Mouse (Mus musculus) liver, embryonic 15.5 days (tissue): ENCODE results near the gene Gm527. TPM values are rescaled to one million over a fixed set of nuclear protein-coding genes. Genes with fewer than 3 reads are reported as not detected.
A peak's percentile ranks its signal among the peaks of the same experiment; 100 is the strongest.

Experiments
- ATAC-seq: fragments of 200-750 bp; cut with Nextera tagmentation; 2 replicates; pipeline ENCODE4 v1.8.0; 2017; ENCODE audit warnings: moderate number of reproducible peaks, mild to moderate bottlenecking, moderate library complexity; ENCODE audit not compliant: insufficient read depth
- H3K27ac ChIP-seq: fragments of 300-500 bp; sonication (generic); replicated peaks from 2 replicates; pipeline ENCODE4 v1.5.1; 2015; ENCODE audit warnings: mild to moderate bottlenecking, inconsistent platforms
- H3K27me3 ChIP-seq: fragments of 300-500 bp; sonication (generic); 2 replicates; pipeline ENCODE4 v1.6.1; 2015; ENCODE audit warnings: mild to moderate bottlenecking, inconsistent platforms
- H3K36me3 ChIP-seq: fragments of 300-500 bp; sonication (generic); replicated peaks from 2 replicates; pipeline ENCODE4 v1.6.1; 2015; ENCODE audit warnings: moderate library complexity, mild to moderate bottlenecking, inconsistent platforms
- H3K4me1 ChIP-seq: fragments of 300-500 bp; sonication (generic); replicated peaks from 2 replicates; pipeline ENCODE4 v1.6.1; 2015; ENCODE audit warnings: inconsistent platforms
- H3K4me2 ChIP-seq: fragments of 300-500 bp; sonication (generic); 2 replicates; pipeline ENCODE4 v1.6.1; 2015; ENCODE audit warnings: moderate library complexity, mild to moderate bottlenecking, inconsistent platforms
- H3K4me3 ChIP-seq: fragments of 300-500 bp; sonication (generic); replicated peaks from 2 replicates; pipeline ENCODE4 v1.5.1; 2015; ENCODE audit warnings: mild to moderate bottlenecking, inconsistent platforms
- H3K9ac ChIP-seq: fragments of 300-500 bp; sonication (generic); 2 replicates; pipeline ENCODE4 v1.6.1; 2015; ENCODE audit warnings: moderate library complexity, mild to moderate bottlenecking, inconsistent platforms
- H3K9me3 ChIP-seq: fragments of 300-500 bp; sonication (generic); replicated peaks from 2 replicates; pipeline ENCODE4 v1.6.1; 2016; ENCODE audit warnings: inconsistent platforms
- WGBS: fragments of 180-500 bp; shearing (Covaris S2); methylation state at CpG from one replicate; pipeline ENCODE4 v1.1.7; 2015; ENCODE audit warnings: mixed read lengths; ENCODE audit not compliant: insufficient replicate concordance; 5-methylcytosine and 5-hydroxymethylcytosine counted together
- polyA plus RNA-seq: library from polyadenylated mRNA; unstranded; fragments of >200 nt; fragmentation: Nextera tagmentation; extraction: Ambion mirVana; gene quantifications from 2 replicates; pipeline ENCODE4 v1.2.1, GENCODE M21; 2015

The Gm527 gene
- polyA plus RNA-seq, 1 experiment from 2014 or later, result 0.43 TPM

GRCm38 (mm10) chr12:64966101-64966631 lies 48.5 kb downstream of the Gm527 start:
- Histone ChIP-seq H3K4me2 (peak overlapping the region; percentile 90), H3K4me3 (peak overlapping the region; percentile 93), H3K27ac (peak overlapping the region; percentile 81), H3K36me3 (no peaks in the 10 kb centered on the region), H3K4me1 (peaks cover 46% of the 10 kb centered on the region), H3K9ac (peak overlapping the region; percentile 91), H3K9me3 (no peaks in the 10 kb centered on the region), H3K27me3 (no peaks in the 10 kb centered on the region)
- peak; percentile 12 for ATAC-seq
- WGBS, result under 1% methylated on average over 44 of the region's 44 CpGs

DNA sequence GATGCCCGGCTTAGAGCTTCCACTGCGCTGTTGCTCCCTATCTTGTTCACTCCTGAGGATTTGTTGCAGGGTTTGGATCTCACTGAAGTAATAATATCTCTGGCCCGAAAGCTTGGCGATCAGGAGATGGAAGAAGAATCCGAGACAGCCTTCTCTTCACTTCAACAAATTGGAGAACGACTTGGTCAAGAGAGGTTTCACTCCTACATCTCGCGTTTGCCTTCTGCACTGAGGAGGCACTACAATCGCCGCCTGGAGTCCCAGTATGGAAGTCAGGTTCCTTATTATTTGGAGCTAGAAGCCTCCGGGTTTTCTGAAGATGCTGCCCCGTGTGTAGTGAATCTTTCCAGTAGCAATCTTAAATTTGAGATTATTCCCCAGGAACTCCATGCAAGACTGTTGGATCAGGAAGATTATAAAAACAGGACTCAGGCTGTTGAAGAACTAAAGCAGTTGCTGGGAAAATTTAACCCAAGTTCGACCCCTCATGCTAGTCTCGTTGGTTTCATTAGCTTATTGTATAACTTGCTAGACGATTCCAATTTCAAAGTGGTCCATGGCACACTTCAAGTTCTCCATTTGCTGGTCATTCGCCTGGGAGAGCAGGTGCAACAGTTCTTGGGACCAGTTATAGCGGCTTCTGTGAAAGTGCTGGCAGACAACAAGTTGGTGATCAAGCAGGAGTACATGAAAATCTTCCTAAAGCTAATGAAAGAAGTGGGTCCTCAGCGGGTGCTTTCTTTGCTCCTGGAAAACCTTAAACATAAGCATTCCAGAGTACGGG lies 49.1 kb downstream of the Gm527 start:
- peak overlapping the region; percentile 90 for H3K4me2 ChIP-seq
- no peak for ATAC-seq
- peak overlapping the region; percentile 81 for H3K27ac ChIP-seq
- H3K27me3 ChIP-seq, result no peaks in the 10 kb centered on the region
- H3K9me3 ChIP-seq, result no peaks in the 10 kb centered on the region
- H3K9ac ChIP-seq, result peak overlapping the region; percentile 91
- peak overlapping the region; percentile 93 for H3K4me3 ChIP-seq
- no peaks in the 10 kb centered on the region for H3K36me3 ChIP-seq
- peaks cover 46% of the 10 kb centered on the region for H3K4me1 ChIP-seq
- 3% methylated on average over 19 of the region's 19 CpGs for WGBS

DNA sequence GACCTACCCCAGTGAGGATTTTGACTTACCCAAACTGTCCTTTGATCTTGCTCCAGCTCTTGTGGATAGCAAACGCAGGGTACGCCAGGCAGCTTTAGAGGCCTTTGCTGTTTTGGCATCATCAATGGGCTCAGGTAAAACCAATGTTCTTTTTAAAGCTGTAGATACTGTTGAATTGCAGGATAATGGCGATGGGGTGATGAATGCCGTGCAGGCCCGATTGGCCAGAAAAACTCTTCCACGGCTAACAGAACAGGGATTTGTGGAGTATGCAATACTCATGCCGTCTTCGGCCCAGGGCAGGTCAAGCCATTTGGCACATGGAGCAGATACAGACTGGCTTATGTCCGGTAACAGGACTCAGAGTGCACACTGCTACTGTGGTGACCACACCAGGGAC lies 49.8 kb downstream of the Gm527 start:
- peak overlapping the region; percentile 93 for H3K4me3 ChIP-seq
- no peak for ATAC-seq
- peak overlapping the region; percentile 90 for H3K4me2 ChIP-seq
- no peaks in the 10 kb centered on the region for H3K27me3 ChIP-seq
- H3K4me1 ChIP-seq, result peaks cover 51% of the 10 kb centered on the region
- H3K36me3 ChIP-seq, result no peaks in the 10 kb centered on the region
- peak overlapping the region; percentile 91 for H3K9ac ChIP-seq
- 3% methylated on average over 9 of the region's 9 CpGs for WGBS
- H3K27ac ChIP-seq, result peak overlapping the region; percentile 81; the same call in 1 of the 2 replicates
- no peaks in the 10 kb centered on the region for H3K9me3 ChIP-seq

- H3K9ac ChIP-seq, result peak overlapping the region; percentile 44; the same call in 1 of the 2 replicates
- no peak for ATAC-seq
- H3K9me3 ChIP-seq, result no peaks in the 10 kb centered on the region
- peak overlapping the region; percentile 90 for H3K4me2 ChIP-seq
- H3K36me3 ChIP-seq, result no peaks in the 10 kb centered on the region
- peak overlapping the region; percentile 93 for H3K4me3 ChIP-seq
- peaks cover 51% of the 10 kb centered on the region for H3K4me1 ChIP-seq
- H3K27me3 ChIP-seq, result no peaks in the 10 kb centered on the region
- WGBS, result 5% methylated on average over 2 of the region's 2 CpGs
- H3K27ac ChIP-seq, result 0 out of 2 replicates have a peak overlapping the region, but pooled peaks have one; percentile 1
Observed at GRCm38 (mm10) chr12:64968067-64968466, 50.4 kb downstream of the Gm527 start.

- Histone ChIP-seq H3K27ac (no peak overlapping the region), H3K9me3 (no peaks in the 10 kb centered on the region), H3K9ac (no peak overlapping the region), H3K27me3 (no peaks in the 10 kb centered on the region), H3K4me2 (no peak overlapping the region), H3K4me3 (no peak overlapping the region), H3K36me3 (no peaks in the 10 kb centered on the region), H3K4me1 (peaks cover 45% of the 10 kb centered on the region)
- ATAC-seq, result no peak
Observed at GRCm38 (mm10) chr12:64971399-64971798, 53.7 kb downstream of the Gm527 start.

GRCm38 (mm10) chr12:64972063-64972462 lies 54.4 kb downstream of the Gm527 start:
- no peak overlapping the region for H3K9ac ChIP-seq
- H3K27me3 ChIP-seq, result no peaks in the 10 kb centered on the region
- H3K36me3 ChIP-seq, result no peaks in the 10 kb centered on the region
- H3K27ac ChIP-seq, result no peak overlapping the region
- 44% methylated on average over 6 of the region's 6 CpGs for WGBS
- H3K4me1 ChIP-seq, result peaks cover 38% of the 10 kb centered on the region
- ATAC-seq, result no peak
- peak overlapping the region; percentile 13; the same call in 1 of the 2 replicates for H3K4me2 ChIP-seq
- H3K9me3 ChIP-seq, result no peaks in the 10 kb centered on the region
- H3K4me3 ChIP-seq, result no peak overlapping the region

Other genes starting within 250 kb of the Gm527 start
- 2.8 and 3.5 TPM in 2 replicates for gene Klhl28, start 47.6 kb downstream of the Gm527 start, polyA plus RNA-seq
- 6.0 and 6.5 TPM in 2 replicates for gene Togaram1, start 47.9 kb downstream of the Gm527 start, polyA plus RNA-seq
- 13.8 and 16.9 TPM in 2 replicates for gene Prpf39, start 118.4 kb downstream of the Gm527 start, polyA plus RNA-seq
- gene Fkbp3, start 156.1 kb downstream of the Gm527 start, polyA plus RNA-seq, result 84.5 and 116 TPM in 2 replicates
- 5.4 and 6.0 TPM in 2 replicates for gene Fancm, start 157.7 kb downstream of the Gm527 start, polyA plus RNA-seq